Mouse (Mus musculus) lung, embryonic 14.5 days (tissue): ENCODE results near the gene Tcf7l1. TPM values are rescaled to one million over a fixed set of nuclear protein-coding genes. Genes with fewer than 3 reads are reported as not detected.

Source experiments
- ATAC-seq: fragments of 200-750 bp; cut with Nextera tagmentation; 2 replicates; pipeline ENCODE4 v1.8.0; 2017; ENCODE audit warnings: mild to moderate bottlenecking, moderate TSS enrichment, moderate library complexity; ENCODE audit not compliant: insufficient read depth
- DNase-seq: peaks from one replicate; pipeline ENCODE4 v3.0.0-alpha.2; 2015
- H3K27ac ChIP-seq: fragments of 300-500 bp; sonication (generic); 2 replicates; pipeline ENCODE4 v1.5.1; 2014; ENCODE audit warnings: low read depth, mild to moderate bottlenecking, moderate library complexity
- H3K27me3 ChIP-seq: fragments of 300-500 bp; sonication (generic); 2 replicates; pipeline ENCODE4 v1.6.1; 2014; ENCODE audit warnings: low read length, control low read depth; ENCODE audit not compliant: insufficient read depth
- H3K36me3 ChIP-seq: fragments of 300-500 bp; sonication (generic); 2 replicates; pipeline ENCODE4 v1.6.1; 2014; ENCODE audit warnings: control low read depth; ENCODE audit not compliant: insufficient read depth
- H3K4me1 ChIP-seq: fragments of 300-500 bp; sonication (generic); 2 replicates; pipeline ENCODE4 v1.6.1; 2014; ENCODE audit warnings: antibody characterized with exemption, control low read depth; ENCODE audit not compliant: insufficient read depth
- H3K4me2 ChIP-seq: fragments of 300-500 bp; sonication (generic); 2 replicates; pipeline ENCODE4 v1.6.1; 2014; ENCODE audit warnings: mild to moderate bottlenecking
- H3K4me3 ChIP-seq: fragments of 300-500 bp; sonication (generic); 2 replicates; pipeline ENCODE4 v1.5.1; 2014; ENCODE audit warnings: low read depth, low read length
- H3K9ac ChIP-seq: fragments of 300-500 bp; sonication (generic); 2 replicates; pipeline ENCODE4 v1.6.1; 2014
- H3K9me3 ChIP-seq: fragments of 300-500 bp; sonication (generic); 2 replicates; pipeline ENCODE4 v1.6.1; 2016; ENCODE audit warnings: low read depth, low read length, control low read depth
- CTCF ChIP-seq: IDR thresholded peaks from 2 replicates; pipeline ENCODE4 v1.5.1; 2016; ENCODE audit warnings: antibody characterized with exemption, low read depth
- WGBS: fragments of 180-500 bp; shearing (Covaris S2); extraction: QIAGEN DNeasy Blood & Tissue Kit; methylation state at CpG from one replicate; pipeline ENCODE4 v1.1.7; 2014; 5-methylcytosine and 5-hydroxymethylcytosine counted together
- polyA plus RNA-seq: library from polyadenylated mRNA; unstranded; fragments of >200 nt; fragmentation: Nextera tagmentation; extraction: Ambion mirVana; gene quantifications from 2 replicates; pipeline ENCODE4 v1.2.1, GENCODE M21; 2014

Tcf7l1 gene
- polyA plus RNA-seq, 1 experiment from 2014 or later = 41.1 TPM

GRCm38 (mm10) chr6:72769343-72769742 lies 19.7 kb downstream of the Tcf7l1 start:
- 61% methylated on average over 13 of the region's 13 CpGs for WGBS
- no peaks in the 10 kb centered on the region for H3K9me3 ChIP-seq
- peak overlapping the region; percentile 68 for H3K27ac ChIP-seq
- ATAC-seq (no peak), DNase-seq (no peak)
- peaks cover 15% of the 10 kb centered on the region for H3K4me1 ChIP-seq
- no peak overlapping the region for H3K9ac ChIP-seq
- H3K4me2 ChIP-seq = no peak overlapping the region
- no peak for TF ChIP-seq CTCF
- no peak overlapping the region for H3K4me3 ChIP-seq
- H3K36me3 ChIP-seq = peaks cover 8% of the 10 kb centered on the region; the same call in 1 of the 2 replicates
- no peaks in the 10 kb centered on the region for H3K27me3 ChIP-seq

- 50% methylated on average over 9 of the region's 9 CpGs for WGBS
- TF ChIP-seq CTCF = no peak
- no peak overlapping the region for H3K9ac ChIP-seq
- H3K27ac ChIP-seq = peak overlapping the region; percentile 68
- no peak overlapping the region for H3K4me2 ChIP-seq
- DNase-seq = peak; percentile 84
- H3K4me1 ChIP-seq = peaks cover 15% of the 10 kb centered on the region
- H3K36me3 ChIP-seq = peaks cover 8% of the 10 kb centered on the region; the same call in 1 of the 2 replicates
- peak; percentile 52 for ATAC-seq
- H3K4me3 ChIP-seq = no peak overlapping the region
- H3K9me3 ChIP-seq = no peaks in the 10 kb centered on the region
- no peaks in the 10 kb centered on the region for H3K27me3 ChIP-seq
Observed at GRCm38 (mm10) chr6:72768804-72769203, 20.2 kb downstream of the Tcf7l1 start.

GRCm38 (mm10) chr6:72768097-72768496 lies 21.0 kb downstream of the Tcf7l1 start:
- peak overlapping the region; percentile 68; the same call in 1 of the 2 replicates for H3K27ac ChIP-seq

GRCm38 (mm10) chr6:72763616-72764015 lies 25.4 kb downstream of the Tcf7l1 start:
- no peak for TF ChIP-seq CTCF
- Histone ChIP-seq H3K27ac (no peak overlapping the region), H3K4me2 (no peak overlapping the region), H3K4me1 (peaks cover 15% of the 10 kb centered on the region), H3K4me3 (no peak overlapping the region), H3K27me3 (no peaks in the 10 kb centered on the region), H3K36me3 (no peaks in the 10 kb centered on the region), H3K9ac (no peak overlapping the region), H3K9me3 (no peaks in the 10 kb centered on the region)
- ATAC-seq (no peak), DNase-seq (no peak)
- WGBS = 38% methylated on average over 11 of the region's 11 CpGs

More at GRCm38 (mm10) chr6:72768097-72768496, 21.0 kb downstream of the Tcf7l1 start:
- Histone ChIP-seq H3K27me3 (no peaks in the 10 kb centered on the region), H3K4me1 (peaks cover 15% of the 10 kb centered on the region), H3K36me3 (peaks cover 8% of the 10 kb centered on the region; the same call in 1 of the 2 replicates), H3K9ac (no peak overlapping the region), H3K4me3 (no peak overlapping the region), H3K4me2 (no peak overlapping the region), H3K9me3 (no peaks in the 10 kb centered on the region)
- ATAC-seq = no peak
- no peak for DNase-seq
- WGBS = 94% methylated on average over 9 of the region's 9 CpGs
- TF ChIP-seq CTCF = no peak

GRCm38 (mm10) chr6:72761645-72762044 lies 27.4 kb downstream of the Tcf7l1 start:
- TF ChIP-seq CTCF = no peak
- DNase-seq = no peak
- H3K36me3 ChIP-seq = no peaks in the 10 kb centered on the region
- no peaks in the 10 kb centered on the region for H3K27me3 ChIP-seq
- ATAC-seq = peak; percentile 38; the same call in 1 of the 2 replicates
- no peak overlapping the region for H3K4me3 ChIP-seq
- no peak overlapping the region for H3K4me2 ChIP-seq
- H3K9ac ChIP-seq = no peak overlapping the region
- no peak overlapping the region for H3K27ac ChIP-seq
- 8% methylated on average over 7 of the region's 7 CpGs for WGBS
- H3K9me3 ChIP-seq = no peaks in the 10 kb centered on the region
- peaks cover 15% of the 10 kb centered on the region for H3K4me1 ChIP-seq

- peaks cover 18% of the 10 kb centered on the region for H3K4me1 ChIP-seq
- 63% methylated on average over 10 of the region's 10 CpGs for WGBS
Observed at GRCm38 (mm10) chr6:72758239-72759017, 30.6 kb downstream of the Tcf7l1 start.

GRCm38 (mm10) chr6:72755267-72755889 lies 33.7 kb downstream of the Tcf7l1 start:
- H3K9ac ChIP-seq = no peak overlapping the region
- no peak overlapping the region for H3K4me3 ChIP-seq
- DNase-seq = peak; percentile 54
- H3K36me3 ChIP-seq = no peaks in the 10 kb centered on the region
- no peak overlapping the region for H3K4me2 ChIP-seq
- H3K27ac ChIP-seq = no peak overlapping the region
- 52% methylated on average over 14 of the region's 14 CpGs for WGBS
- no peak for TF ChIP-seq CTCF
- no peaks in the 10 kb centered on the region for H3K27me3 ChIP-seq
- no peaks in the 10 kb centered on the region for H3K9me3 ChIP-seq
- no peak; the same call in 1 of the 2 replicates for ATAC-seq
- peaks cover 8% of the 10 kb centered on the region for H3K4me1 ChIP-seq

More at GRCm38 (mm10) chr6:72758239-72759017, 30.6 kb downstream of the Tcf7l1 start:
- Histone ChIP-seq H3K27me3 (no peaks in the 10 kb centered on the region), H3K9me3 (no peaks in the 10 kb centered on the region), H3K36me3 (no peaks in the 10 kb centered on the region), H3K9ac (no peak overlapping the region), H3K4me3 (no peak overlapping the region), H3K4me2 (no peak overlapping the region), H3K27ac (no peak overlapping the region)
- DNase-seq (peak; percentile 37), ATAC-seq (no peak)
- TF ChIP-seq CTCF = 0 out of 2 replicates have a peak, but pooled peaks have one; percentile 17
